Mouse (Mus musculus) small intestine, adult 2 months (tissue): Measurements from ENCODE around the gene Lhx1.

Experiments used
- CTCF ChIP-seq: fragments of 200-500 bp; IDR thresholded peaks from 2 replicates; pipeline ENCODE4 v1.5.1; 2012; ENCODE audit warnings: low read depth, mild to moderate bottlenecking, control low read depth, inconsistent platforms, low read length, moderate library complexity, mixed read lengths; ENCODE audit not compliant: insufficient replicate concordance, insufficient read length; ENCODE audit errors: extremely low read depth
- POLR2A ChIP-seq: fragments of 200-500 bp; IDR thresholded peaks from 2 replicates; pipeline ENCODE4 v1.6.1; 2012; ENCODE audit warnings: low read depth, mild to moderate bottlenecking, control low read depth, inconsistent platforms, low read length, moderate library complexity

DNA sequence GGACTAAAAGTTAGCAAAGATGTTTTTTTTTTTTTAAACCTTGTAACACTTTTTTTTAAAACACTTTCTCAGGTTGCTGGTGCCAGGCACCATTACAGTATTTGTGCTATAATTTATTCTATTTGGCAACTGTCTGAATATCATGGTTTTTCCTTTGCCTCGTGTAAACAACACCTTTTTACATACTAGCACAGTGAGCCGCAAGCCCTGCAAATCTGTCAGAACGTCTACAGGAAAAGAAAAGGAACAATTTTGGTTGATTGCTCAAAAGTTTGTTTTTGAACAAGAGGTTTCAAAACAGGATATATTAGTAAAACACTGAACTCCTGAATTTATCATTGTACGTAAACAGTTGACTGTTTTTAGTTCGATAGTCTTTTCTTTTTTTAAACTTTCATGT, 7.1 kb downstream of the Lhx1 start:
- TF ChIP-seq CTCF: no peak
- no peak for TF ChIP-seq POLR2A
